Mouse (Mus musculus): ENCODE results near the gene Hpd.
A peak's percentile ranks its signal among the peaks of the same experiment; 100 is the strongest.

The Hpd gene

DNA sequence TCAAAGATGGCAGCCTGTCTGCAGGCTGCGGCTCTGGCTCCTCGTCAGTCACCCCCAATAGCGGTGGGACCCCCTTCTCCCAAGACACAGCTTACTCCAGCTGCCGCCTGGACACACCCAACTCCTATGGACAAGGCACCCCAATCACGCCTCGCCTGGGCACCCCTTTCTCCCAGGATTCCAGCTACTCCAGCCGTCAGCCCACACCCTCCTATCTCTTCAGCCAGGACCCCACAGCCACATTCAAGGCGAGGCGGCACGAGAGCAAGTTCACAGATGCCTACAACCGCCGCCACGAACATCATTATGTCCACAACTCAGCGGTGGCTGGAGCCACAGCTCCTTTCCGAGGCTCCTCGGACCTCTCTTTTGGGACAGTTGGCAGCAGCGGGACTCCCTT is 35.0 kb downstream of the Hpd start:
- no peak for DNase-seq (ENCODE audit: low spot score in 2 of 2)

GRCm38 (mm10) chr5:123146357-123146756 is 36.2 kb downstream of the Hpd start:
- no peak for DNase-seq (ENCODE audit: low spot score in 2 of 2)

DNA sequence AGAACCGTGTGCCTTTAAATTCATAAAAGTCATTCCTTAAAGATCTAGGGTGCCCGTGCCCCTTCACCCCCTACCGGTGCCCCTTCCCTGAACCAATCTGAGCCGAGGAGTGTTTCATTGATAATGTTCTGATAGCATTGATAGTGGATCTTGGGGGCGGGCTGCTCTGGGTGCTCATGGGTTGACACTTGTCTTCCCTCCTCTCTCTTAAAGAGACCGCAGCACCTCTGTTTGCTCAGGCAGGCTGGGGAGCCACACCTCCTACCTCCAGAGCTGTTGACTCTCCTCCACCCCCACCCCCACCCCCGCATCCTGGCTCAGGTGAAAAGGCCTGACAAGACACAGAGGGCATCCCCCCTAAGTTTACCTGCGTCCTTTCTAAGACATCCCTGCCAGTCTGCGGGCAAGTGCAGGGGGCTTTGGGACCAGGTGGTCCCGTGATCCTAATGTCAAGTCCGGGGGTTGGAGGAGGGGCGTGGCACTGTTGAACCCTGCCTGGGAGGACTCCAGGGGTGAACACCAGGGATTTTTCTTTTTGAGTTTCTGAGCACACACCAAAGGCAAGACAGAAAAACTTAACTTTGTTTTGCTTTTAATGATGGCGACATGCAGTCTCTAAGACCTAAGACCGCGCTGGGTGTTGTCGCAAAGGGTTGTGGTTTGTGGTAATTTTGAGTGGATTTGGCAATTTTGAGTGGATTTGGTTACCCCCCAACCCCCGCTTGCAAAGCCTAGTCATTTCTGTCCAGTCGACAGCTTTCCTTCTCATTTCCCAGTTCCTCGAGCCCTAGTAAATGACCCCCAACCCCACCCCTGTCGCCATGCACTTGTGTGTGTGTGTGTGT is 37.6 kb downstream of the Hpd start:
- no peak for DNase-seq (ENCODE audit: low spot score in 2 of 2)

DNA sequence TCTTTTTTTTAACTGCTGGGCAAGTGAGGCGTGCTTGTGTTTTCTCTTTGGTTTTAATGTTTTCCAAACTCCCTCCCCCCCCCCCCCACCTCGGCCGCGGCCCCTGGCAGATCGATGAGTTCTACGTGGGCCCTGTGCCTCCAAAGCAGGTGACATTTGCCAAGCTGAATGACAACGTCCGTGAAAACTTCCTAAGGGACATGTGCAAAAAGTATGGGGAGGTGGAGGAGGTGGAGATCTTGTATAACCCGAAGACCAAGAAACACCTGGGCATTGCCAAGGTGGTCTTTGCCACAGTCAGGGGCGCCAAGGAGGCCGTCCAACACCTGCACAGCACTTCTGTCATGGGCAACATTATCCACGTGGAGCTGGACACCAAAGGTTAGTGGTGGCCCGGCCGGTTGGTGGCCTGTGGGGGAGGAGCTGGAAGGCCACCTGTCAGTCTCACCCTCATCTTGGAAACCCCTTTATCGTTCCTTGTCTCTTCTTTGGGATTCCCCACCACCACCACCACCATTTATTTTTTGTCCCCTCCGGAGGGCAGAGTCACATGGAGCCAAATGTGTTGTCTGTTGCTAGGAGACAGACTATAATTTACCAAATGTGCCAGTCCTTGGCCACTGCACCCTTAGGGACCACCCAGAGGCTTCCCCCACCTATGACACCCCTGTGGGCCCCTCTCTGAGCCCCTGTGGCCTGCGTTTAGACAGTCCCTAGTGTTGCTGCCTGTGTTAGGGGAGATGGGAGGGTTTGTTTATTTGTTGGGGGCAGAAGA is 38.4 kb downstream of the Hpd start:
- DNase-seq (ENCODE audit: low spot score in 2 of 2): no peak

- DNase-seq (ENCODE audit: low spot score in 2 of 2): no peak
Measured at GRCm38 (mm10) chr5:123143251-123143970, 39.1 kb downstream of the Hpd start.

DNA sequence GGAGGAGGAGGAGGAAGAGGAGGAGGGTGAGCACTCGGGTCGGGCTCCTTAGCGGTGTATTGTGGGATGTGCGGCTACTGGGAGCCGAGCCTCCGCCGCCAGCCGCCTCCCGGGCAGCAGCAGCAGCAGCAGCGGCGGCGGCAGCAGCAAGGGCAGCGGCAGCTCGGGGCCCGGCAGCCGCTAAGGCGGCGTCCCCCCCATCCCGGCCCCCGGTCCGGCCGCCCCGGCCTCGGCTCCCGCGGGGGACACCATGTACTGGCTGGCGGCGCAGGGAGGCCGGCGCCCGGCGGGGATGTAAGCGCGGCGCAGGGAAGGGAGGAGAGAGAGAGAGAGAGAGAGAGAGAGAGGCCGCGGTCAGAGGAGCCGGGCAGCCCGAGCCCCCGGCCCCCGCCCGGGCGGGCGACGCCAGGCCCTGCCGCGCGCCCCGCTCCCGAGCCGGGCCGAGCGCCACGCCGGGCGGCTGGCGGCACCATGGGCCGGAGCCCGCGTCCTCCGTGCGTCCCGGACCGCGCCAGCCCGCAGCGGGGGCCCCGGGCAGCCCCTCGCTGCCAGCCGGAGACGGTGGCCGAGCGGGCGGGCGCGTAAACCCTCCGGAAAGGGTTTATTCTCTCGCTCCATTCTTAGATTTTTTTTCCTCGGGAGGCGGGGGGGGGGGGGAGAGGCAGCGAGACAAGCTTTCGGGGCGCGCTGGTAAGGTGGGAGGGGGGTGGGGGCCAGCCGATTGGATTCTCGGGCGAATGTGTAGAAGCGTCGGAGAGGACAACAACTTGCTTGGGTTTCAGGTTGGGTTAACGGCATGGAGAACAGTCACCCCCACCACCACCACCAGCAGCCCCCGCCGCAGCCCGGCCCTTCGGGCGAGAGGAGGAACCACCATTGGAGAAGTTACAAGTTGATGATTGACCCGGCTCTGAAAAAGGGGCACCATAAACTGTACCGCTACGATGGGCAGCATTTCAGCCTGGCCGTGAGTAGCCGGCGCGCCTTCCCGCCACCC is 40.1 kb downstream of the Hpd start, which contains the start of gene Setd1b:
Gene Setd1b (plus strand): TSS at position 33 of the 997 bp plus-strand sequence.
- no peak for DNase-seq (ENCODE audit: low spot score in 2 of 2)

- peak in 1 of 2 experiments; percentile 60 for DNase-seq (ENCODE audit: low spot score in 2 of 2)
Measured at GRCm38 (mm10) chr5:123141555-123142160, 40.9 kb downstream of the Hpd start.

GRCm38 (mm10) chr5:123140694-123141554 is 41.6 kb downstream of the Hpd start:
- peak; percentile 86 to 90 for DNase-seq (ENCODE audit: low spot score in 2 of 2)

- no peak for DNase-seq (ENCODE audit: low spot score in 2 of 2)
Measured at GRCm38 (mm10) chr5:123139722-123140627, 42.6 kb downstream of the Hpd start.

- peak in 1 of 2 experiments; percentile 83 for DNase-seq (ENCODE audit: low spot score in 2 of 2)
Measured at GRCm38 (mm10) chr5:123138953-123139721, 43.4 kb downstream of the Hpd start.

- no peak for DNase-seq (ENCODE audit: low spot score in 2 of 2)
Measured at GRCm38 (mm10) chr5:123138230-123138911, 44.2 kb downstream of the Hpd start.

DNA sequence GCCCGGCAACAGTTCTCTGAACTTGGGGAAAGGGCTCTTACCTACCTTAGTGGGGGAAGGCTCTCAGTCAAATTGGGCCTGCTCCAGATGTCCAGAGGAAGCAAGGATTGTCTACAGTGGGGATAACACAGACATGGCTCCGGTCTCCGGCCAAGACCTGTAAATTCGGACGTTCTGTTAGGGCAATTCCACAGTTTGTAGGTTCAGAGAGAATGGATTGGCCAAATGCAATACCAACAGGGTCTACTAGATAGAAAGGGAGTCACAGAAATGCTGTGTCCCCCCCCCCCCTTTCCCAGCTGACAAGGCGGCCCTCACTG is 44.7 kb downstream of the Hpd start:
- no peak for DNase-seq (ENCODE audit: low spot score in 2 of 2)

- DNase-seq (ENCODE audit: low spot score in 2 of 2): peak in 1 of 2 experiments; percentile 74
Measured at GRCm38 (mm10) chr5:123137044-123137909, 45.2 kb downstream of the Hpd start.

GRCm38 (mm10) chr5:123136361-123137043 is 46.0 kb downstream of the Hpd start:
- peak; percentile 86 to 87 for DNase-seq (ENCODE audit: low spot score in 2 of 2)
